Mouse (Mus musculus): ENCODE measurements around the gene Klf11. TPM values are rescaled to one million over a fixed set of nuclear protein-coding genes. Genes with fewer than 3 reads are reported as not detected.
A peak's percentile ranks its signal among the peaks of the same experiment; 100 is the strongest.

Gene Klf11
- polyA plus RNA-seq, 1 experiment from 2014 or later, result 9.7 TPM

GRCm38 (mm10) chr12:24645901-24646300 is 5.2 kb upstream of the Klf11 start:
- H3K36me3 ChIP-seq (ENCODE audit: control insufficient read depth, insufficient read depth), result no peaks in the 10 kb centered on the region
- peak overlapping the region; percentile 97 for H3K27ac ChIP-seq (ENCODE audit: low read length)
- H3K9me3 ChIP-seq (replicated peaks; ENCODE audit: control insufficient read depth, low read length), result no peaks in the 10 kb centered on the region
- H3K4me2 ChIP-seq (ENCODE audit: low read depth, low read length), result peak overlapping the region; percentile 67
- peak overlapping the region; percentile 67 for H3K9ac ChIP-seq (ENCODE audit: low read depth, low read length)
- peak overlapping the region; percentile 41 for H3K4me3 ChIP-seq (ENCODE audit: low read depth, low read length)
- 29% methylated on average over 6 of the region's 6 CpGs for WGBS (ENCODE audit: insufficient replicate concordance)
- peak; percentile 78 for ATAC-seq (ENCODE audit: low read depth)
- peaks cover 75% of the 10 kb centered on the region for H3K4me1 ChIP-seq (ENCODE audit: control insufficient read depth, low read depth, low read length)
- no peaks in the 10 kb centered on the region for H3K27me3 ChIP-seq (ENCODE audit: control insufficient read depth, insufficient read depth, low read depth, low read length)

- Histone ChIP-seq H3K4me1 (ENCODE audit: control insufficient read depth, low read depth, low read length) (peaks cover 77% of the 10 kb centered on the region), H3K9me3 (replicated peaks; ENCODE audit: control insufficient read depth, low read length) (no peaks in the 10 kb centered on the region), H3K9ac (ENCODE audit: low read depth, low read length) (no peak overlapping the region), H3K27me3 (ENCODE audit: control insufficient read depth, insufficient read depth, low read depth, low read length) (no peaks in the 10 kb centered on the region), H3K27ac (ENCODE audit: low read length) (peak overlapping the region; percentile 55), H3K36me3 (ENCODE audit: control insufficient read depth, insufficient read depth) (no peaks in the 10 kb centered on the region), H3K4me3 (ENCODE audit: low read depth, low read length) (no peak overlapping the region), H3K4me2 (ENCODE audit: low read depth, low read length) (no peak overlapping the region)
- no peak for ATAC-seq (ENCODE audit: low read depth)
- 63% methylated on average over 1 of the region's 1 CpGs for WGBS (ENCODE audit: insufficient replicate concordance)
Observed at GRCm38 (mm10) chr12:24648094-24648493, 3.0 kb upstream of the Klf11 start.

- 7% methylated on average over 20 of the region's 22 CpGs for WGBS (ENCODE audit: insufficient replicate concordance)
- Histone ChIP-seq H3K27ac (ENCODE audit: low read length) (peak overlapping the region; percentile 89), H3K27me3 (ENCODE audit: control insufficient read depth, insufficient read depth, low read depth, low read length) (no peaks in the 10 kb centered on the region), H3K9me3 (replicated peaks; ENCODE audit: control insufficient read depth, low read length) (no peaks in the 10 kb centered on the region), H3K4me1 (ENCODE audit: control insufficient read depth, low read depth, low read length) (peaks cover 75% of the 10 kb centered on the region), H3K9ac (ENCODE audit: low read depth, low read length) (peak overlapping the region; percentile 75), H3K4me3 (ENCODE audit: low read depth, low read length) (peak overlapping the region; percentile 88), H3K36me3 (ENCODE audit: control insufficient read depth, insufficient read depth) (peaks cover 22% of the 10 kb centered on the region), H3K4me2 (ENCODE audit: low read depth, low read length) (peak overlapping the region; percentile 94)
- no peak for ATAC-seq (ENCODE audit: low read depth)
Observed at GRCm38 (mm10) chr12:24650415-24651062, 535 bp upstream of the Klf11 start.

DNA sequence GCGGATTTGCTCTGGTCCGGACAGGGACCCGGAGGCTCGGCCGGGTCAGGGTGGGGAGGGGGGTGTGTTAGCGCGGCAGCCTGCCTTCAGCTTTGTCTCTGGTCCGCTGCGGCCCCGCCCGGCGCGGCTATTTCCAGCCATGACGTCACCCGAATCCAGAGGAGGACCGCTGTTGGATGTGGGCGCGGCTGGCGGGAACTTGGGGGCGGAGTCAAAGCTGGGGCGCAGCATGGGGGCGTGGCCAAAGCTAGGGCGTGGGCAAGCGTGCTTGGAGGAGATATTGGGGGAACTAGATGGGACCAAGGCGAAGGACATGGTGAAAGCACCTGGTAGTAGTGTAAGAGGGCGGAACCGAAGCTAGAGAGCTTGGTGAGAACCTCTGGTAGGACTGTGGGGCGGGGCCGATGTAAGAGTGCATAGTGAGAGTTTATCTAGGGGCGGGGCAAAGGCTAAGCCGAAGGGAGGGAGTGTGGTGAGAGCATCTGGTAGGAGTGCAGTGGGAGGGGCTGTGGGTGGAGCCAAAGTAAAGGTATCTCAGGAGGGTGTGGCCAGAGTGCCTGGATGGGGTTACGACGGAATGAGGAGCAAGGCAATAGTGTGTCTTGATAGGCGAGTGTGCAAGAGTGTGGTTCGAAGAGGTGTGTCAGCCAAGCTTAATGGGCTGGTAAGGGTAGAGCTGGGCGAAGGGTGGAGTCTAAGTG is 718 bp downstream of the Klf11 start:
- H3K27ac ChIP-seq (ENCODE audit: low read length), result peak overlapping the region; percentile 98
- peak overlapping the region; percentile 88 for H3K4me3 ChIP-seq (ENCODE audit: low read depth, low read length)
- peaks cover 34% of the 10 kb centered on the region for H3K36me3 ChIP-seq (ENCODE audit: control insufficient read depth, insufficient read depth)
- no peaks in the 10 kb centered on the region for H3K27me3 ChIP-seq (ENCODE audit: control insufficient read depth, insufficient read depth, low read depth, low read length)
- ATAC-seq (ENCODE audit: low read depth), result peak; percentile 83
- WGBS (ENCODE audit: insufficient replicate concordance), result under 1% methylated on average over 36 of the region's 36 CpGs
- peak overlapping the region; percentile 95 for H3K9ac ChIP-seq (ENCODE audit: low read depth, low read length)
- H3K4me2 ChIP-seq (ENCODE audit: low read depth, low read length), result peak overlapping the region; percentile 79
- H3K4me1 ChIP-seq (ENCODE audit: control insufficient read depth, low read depth, low read length), result peaks cover 78% of the 10 kb centered on the region
- H3K9me3 ChIP-seq (replicated peaks; ENCODE audit: control insufficient read depth, low read length), result no peaks in the 10 kb centered on the region

DNA sequence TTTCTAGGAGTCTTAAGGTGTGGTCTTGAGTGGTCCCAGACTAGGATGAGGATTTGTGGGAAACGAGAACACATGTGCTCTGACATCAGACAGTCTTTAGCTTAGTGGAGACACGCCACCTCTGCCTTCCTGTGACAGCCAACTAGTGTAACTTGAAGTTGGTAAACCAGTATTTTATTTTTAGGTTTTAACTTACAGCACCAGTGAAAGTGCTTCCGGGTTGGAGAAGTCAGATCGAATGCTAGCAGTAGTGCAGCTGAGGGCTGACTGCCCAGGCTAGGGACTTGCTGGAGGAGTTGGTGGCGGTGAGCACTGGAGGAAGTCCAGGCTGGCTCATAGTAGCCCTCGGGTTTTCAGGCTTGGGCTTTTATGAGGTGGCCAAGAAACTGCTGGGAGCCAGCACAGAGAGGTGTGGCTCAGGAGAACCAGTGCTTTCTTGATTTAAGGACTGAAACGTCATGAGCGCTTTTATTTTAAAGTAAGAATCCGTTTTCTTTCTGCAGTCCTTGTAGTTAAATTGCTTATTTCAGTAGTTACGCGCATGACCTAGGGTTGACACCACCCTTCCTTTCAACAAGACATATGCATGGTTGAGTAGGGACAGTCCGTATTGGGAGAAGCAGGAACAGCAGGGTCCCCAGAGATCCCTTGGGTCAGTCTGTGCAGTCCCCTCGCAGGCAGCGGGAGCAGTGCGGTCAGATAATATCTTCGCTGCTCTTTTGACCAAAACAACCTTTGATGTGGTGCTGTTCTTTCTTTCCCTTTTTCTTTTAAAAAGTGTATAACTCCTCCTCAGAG is 3.2 kb downstream of the Klf11 start:
- H3K4me2 ChIP-seq (ENCODE audit: low read depth, low read length), result no peak overlapping the region
- H3K9ac ChIP-seq (ENCODE audit: low read depth, low read length), result no peak overlapping the region
- H3K9me3 ChIP-seq (replicated peaks; ENCODE audit: control insufficient read depth, low read length), result no peaks in the 10 kb centered on the region
- H3K27me3 ChIP-seq (ENCODE audit: control insufficient read depth, insufficient read depth, low read depth, low read length), result no peaks in the 10 kb centered on the region
- peaks cover 47% of the 10 kb centered on the region for H3K36me3 ChIP-seq (ENCODE audit: control insufficient read depth, insufficient read depth)
- WGBS (ENCODE audit: insufficient replicate concordance), result 87% methylated on average over 16 of the region's 16 CpGs
- no peak for ATAC-seq (ENCODE audit: low read depth)
- no peak overlapping the region for H3K4me3 ChIP-seq (ENCODE audit: low read depth, low read length)
- no peak overlapping the region for H3K27ac ChIP-seq (ENCODE audit: low read length)
- peaks cover 76% of the 10 kb centered on the region for H3K4me1 ChIP-seq (ENCODE audit: control insufficient read depth, low read depth, low read length)

- Histone ChIP-seq H3K4me3 (ENCODE audit: low read depth, low read length) (no peak overlapping the region), H3K4me1 (ENCODE audit: control insufficient read depth, low read depth, low read length) (peaks cover 68% of the 10 kb centered on the region), H3K9ac (ENCODE audit: low read depth, low read length) (no peak overlapping the region), H3K27ac (ENCODE audit: low read length) (no peak overlapping the region), H3K9me3 (replicated peaks; ENCODE audit: control insufficient read depth, low read length) (no peaks in the 10 kb centered on the region), H3K4me2 (ENCODE audit: low read depth, low read length) (no peak overlapping the region), H3K36me3 (ENCODE audit: control insufficient read depth, insufficient read depth) (peaks cover 65% of the 10 kb centered on the region), H3K27me3 (ENCODE audit: control insufficient read depth, insufficient read depth, low read depth, low read length) (no peaks in the 10 kb centered on the region)
- 87% methylated on average over 3 of the region's 3 CpGs for WGBS (ENCODE audit: insufficient replicate concordance)
- no peak for ATAC-seq (ENCODE audit: low read depth)
Observed at GRCm38 (mm10) chr12:24656436-24656835, 5.4 kb downstream of the Klf11 start.

- Histone ChIP-seq H3K4me1 (ENCODE audit: control insufficient read depth, low read depth, low read length) (peaks cover 49% of the 10 kb centered on the region), H3K4me2 (ENCODE audit: low read depth, low read length) (no peak overlapping the region), H3K27me3 (ENCODE audit: control insufficient read depth, insufficient read depth, low read depth, low read length) (no peaks in the 10 kb centered on the region), H3K36me3 (ENCODE audit: control insufficient read depth, insufficient read depth) (peaks cover 65% of the 10 kb centered on the region), H3K9me3 (replicated peaks; ENCODE audit: control insufficient read depth, low read length) (no peaks in the 10 kb centered on the region), H3K9ac (ENCODE audit: low read depth, low read length) (no peak overlapping the region), H3K4me3 (ENCODE audit: low read depth, low read length) (no peak overlapping the region), H3K27ac (ENCODE audit: low read length) (no peak overlapping the region)
- 60% methylated on average over 4 of the region's 4 CpGs for WGBS (ENCODE audit: insufficient replicate concordance)
- ATAC-seq (ENCODE audit: low read depth), result no peak
Observed at GRCm38 (mm10) chr12:24658998-24659397, 7.9 kb downstream of the Klf11 start.

DNA sequence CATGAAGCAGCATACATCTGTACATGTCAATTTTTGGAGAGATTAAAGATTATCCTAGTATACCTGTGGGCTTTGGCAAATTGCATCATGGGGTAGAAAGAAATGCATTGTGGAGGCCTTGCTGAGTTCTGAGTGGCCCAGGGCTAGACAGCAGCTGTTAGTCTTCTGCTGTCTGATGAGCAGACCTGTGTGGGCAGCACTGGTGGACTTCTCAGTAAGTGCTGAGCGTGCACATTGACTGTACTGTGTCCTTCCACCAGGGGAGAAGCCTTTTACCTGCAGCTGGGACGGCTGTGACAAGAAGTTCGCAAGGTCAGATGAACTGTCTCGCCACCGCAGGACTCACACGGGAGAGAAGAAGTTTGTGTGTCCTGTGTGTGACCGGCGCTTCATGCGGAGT is 8.8 kb downstream of the Klf11 start:
- Histone ChIP-seq H3K9me3 (replicated peaks; ENCODE audit: control insufficient read depth, low read length) (no peaks in the 10 kb centered on the region), H3K4me1 (ENCODE audit: control insufficient read depth, low read depth, low read length) (peaks cover 40% of the 10 kb centered on the region), H3K4me2 (ENCODE audit: low read depth, low read length) (no peak overlapping the region), H3K4me3 (ENCODE audit: low read depth, low read length) (no peak overlapping the region), H3K9ac (ENCODE audit: low read depth, low read length) (no peak overlapping the region), H3K27me3 (ENCODE audit: control insufficient read depth, insufficient read depth, low read depth, low read length) (no peaks in the 10 kb centered on the region), H3K27ac (ENCODE audit: low read length) (no peak overlapping the region), H3K36me3 (ENCODE audit: control insufficient read depth, insufficient read depth) (peaks cover 56% of the 10 kb centered on the region)
- no peak for ATAC-seq (ENCODE audit: low read depth)
- 93% methylated on average over 9 of the region's 9 CpGs for WGBS (ENCODE audit: insufficient replicate concordance)
